Mouse (Mus musculus) liver, postnatal 0 days (tissue): Measurements from ENCODE around the gene Ctc1.

Experiments
- CTCF ChIP-seq: sonication (generic); IDR thresholded peaks from 2 replicates; pipeline ENCODE4 v1.5.1; 2016; ENCODE audit warnings: antibody characterized with exemption, low read depth
- EP300 ChIP-seq: IDR thresholded peaks from 2 replicates; pipeline ENCODE4 v1.6.1; 2016; ENCODE audit warnings: antibody characterized with exemption, low read depth, mild to moderate bottlenecking

DNA sequence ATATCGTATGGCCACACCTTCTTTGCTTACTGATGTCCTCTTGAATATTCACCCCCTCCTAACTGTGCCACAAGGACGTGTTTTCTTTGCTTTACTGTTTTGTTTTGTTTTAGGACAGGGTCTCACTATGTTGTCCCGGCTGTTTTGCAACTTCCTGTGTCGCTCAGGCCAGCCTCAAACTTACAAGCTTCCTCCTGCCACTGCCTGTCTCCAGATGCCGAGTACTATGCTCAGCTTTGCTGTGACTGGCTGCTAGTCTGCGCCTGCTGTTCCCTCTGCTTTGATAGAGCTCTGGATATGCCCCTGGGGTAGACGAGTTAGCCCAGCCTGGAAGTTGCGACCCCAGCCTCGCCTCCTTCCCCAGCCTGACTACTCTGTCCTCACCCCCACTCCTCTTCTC, 17.8 kb downstream of the Ctc1 start:
- TF ChIP-seq EP300 (no peak), CTCF (no peak)
